Mouse (Mus musculus) liver, embryonic 16.5 days (tissue): ENCODE data around the gene Man1a2. TPM values are rescaled to one million over a fixed set of nuclear protein-coding genes. Genes with fewer than 3 reads are reported as not detected.

Experiments
- ATAC-seq: fragments of 200-750 bp; cut with Nextera tagmentation; 2 replicates; pipeline ENCODE4 v1.8.0; 2017; ENCODE audit warnings: low read depth, mild to moderate bottlenecking, moderate number of reproducible peaks, moderate library complexity
- H3K27ac ChIP-seq: fragments of 300-500 bp; sonication (generic); 2 replicates; pipeline ENCODE4 v1.5.1; 2014; ENCODE audit warnings: mild to moderate bottlenecking, low read length
- H3K27me3 ChIP-seq: fragments of 300-500 bp; sonication (generic); 2 replicates; pipeline ENCODE4 v1.6.1; 2014; ENCODE audit warnings: low read depth, low read length, mixed read lengths; ENCODE audit not compliant: control insufficient read depth, insufficient read depth
- H3K36me3 ChIP-seq: fragments of 300-500 bp; sonication (generic); 2 replicates; pipeline ENCODE4 v1.6.1; 2014; ENCODE audit warnings: mild to moderate bottlenecking; ENCODE audit not compliant: control insufficient read depth, insufficient read depth
- H3K4me1 ChIP-seq: fragments of 300-500 bp; sonication (generic); 2 replicates; pipeline ENCODE4 v1.6.1; 2014; ENCODE audit warnings: low read depth, low read length, mixed read lengths; ENCODE audit not compliant: control insufficient read depth
- H3K4me2 ChIP-seq: fragments of 300-500 bp; sonication (generic); 2 replicates; pipeline ENCODE4 v1.6.1; 2014; ENCODE audit warnings: low read depth, low read length, mixed read lengths
- H3K4me3 ChIP-seq: fragments of 300-500 bp; sonication (generic); 2 replicates; pipeline ENCODE4 v1.5.1; 2014; ENCODE audit warnings: low read depth, mild to moderate bottlenecking, low read length
- H3K9ac ChIP-seq: fragments of 300-500 bp; sonication (generic); 2 replicates; pipeline ENCODE4 v1.6.1; 2014; ENCODE audit warnings: low read depth, low read length
- H3K9me3 ChIP-seq: fragments of 300-500 bp; sonication (generic); replicated peaks from 2 replicates; pipeline ENCODE4 v1.6.1; 2016; ENCODE audit warnings: low read length; ENCODE audit not compliant: control insufficient read depth
- WGBS: fragments of 180-500 bp; shearing (Covaris S2); extraction: QIAGEN DNeasy Blood & Tissue Kit; methylation state at CpG from one replicate; pipeline ENCODE4 v1.1.7; 2014; ENCODE audit not compliant: insufficient replicate concordance; 5-methylcytosine and 5-hydroxymethylcytosine counted together
- polyA plus RNA-seq: library from polyadenylated mRNA; unstranded; fragments of >200 nt; fragmentation: Nextera tagmentation; extraction: Ambion mirVana; gene quantifications from 2 replicates; pipeline ENCODE4 v1.2.1, GENCODE M21; 2015

Man1a2 gene
- polyA plus RNA-seq, 1 experiment from 2014 or later = 20.5 TPM

GRCm38 (mm10) chr3:100678951-100679570 lies 6.2 kb downstream of the Man1a2 start:
- H3K4me3 ChIP-seq = no peak overlapping the region
- H3K9ac ChIP-seq = no peak overlapping the region
- no peak overlapping the region for H3K4me2 ChIP-seq
- no peaks in the 10 kb centered on the region for H3K9me3 ChIP-seq
- H3K27ac ChIP-seq = no peak overlapping the region
- H3K27me3 ChIP-seq = no peaks in the 10 kb centered on the region
- no peaks in the 10 kb centered on the region for H3K36me3 ChIP-seq
- H3K4me1 ChIP-seq = peaks cover 15% of the 10 kb centered on the region
- 69% methylated on average over 6 of the region's 6 CpGs for WGBS
- no peak for ATAC-seq

DNA sequence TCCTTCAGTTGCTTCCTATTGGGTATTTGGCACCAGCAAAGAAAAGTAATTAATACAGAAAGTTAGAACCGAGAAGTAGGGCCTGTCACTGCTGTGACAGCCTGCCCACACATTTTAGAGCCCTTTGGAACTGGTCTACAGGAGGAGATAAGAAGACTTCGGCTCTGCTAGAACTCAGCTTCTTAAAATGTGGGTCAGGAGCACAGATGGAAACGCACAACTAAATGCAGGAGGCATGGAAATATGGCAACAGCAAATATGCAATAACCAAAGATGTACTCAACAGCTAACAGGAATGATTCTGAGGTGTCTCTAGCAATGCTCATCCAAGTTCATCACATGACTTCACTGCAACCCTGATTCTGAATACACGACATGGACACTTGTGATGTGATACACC lies 10.2 kb downstream of the Man1a2 start:
- H3K4me3 ChIP-seq = no peak overlapping the region
- H3K36me3 ChIP-seq = no peaks in the 10 kb centered on the region
- no peak overlapping the region for H3K27ac ChIP-seq
- H3K4me2 ChIP-seq = no peak overlapping the region
- H3K9me3 ChIP-seq = no peaks in the 10 kb centered on the region
- H3K4me1 ChIP-seq = peaks cover 3% of the 10 kb centered on the region; the same call in 1 of the 2 replicates
- WGBS = 52% methylated on average over 4 of the region's 4 CpGs
- H3K27me3 ChIP-seq = no peaks in the 10 kb centered on the region
- no peak for ATAC-seq
- H3K9ac ChIP-seq = no peak overlapping the region

DNA sequence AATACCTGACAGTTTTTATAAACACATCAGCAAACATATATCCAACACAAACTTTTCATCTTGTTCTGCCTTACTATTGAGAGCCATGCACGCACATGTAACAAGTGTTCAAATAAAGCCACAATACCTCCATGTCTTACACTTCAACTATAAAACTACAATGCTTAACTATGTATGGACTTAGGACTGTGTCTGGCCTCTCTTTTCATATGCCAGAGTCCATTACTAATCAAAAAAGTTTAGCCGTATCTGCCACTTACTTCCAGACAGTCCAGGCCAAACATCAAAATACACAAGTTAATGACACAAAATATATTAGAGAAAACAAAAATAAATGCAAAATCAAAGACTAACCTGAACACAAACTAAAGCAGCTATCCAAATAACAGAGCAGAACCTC lies 14.9 kb downstream of the Man1a2 start:
- no peak for ATAC-seq
- Histone ChIP-seq H3K9ac (no peak overlapping the region), H3K4me1 (peaks cover 3% of the 10 kb centered on the region; the same call in 1 of the 2 replicates), H3K4me2 (no peak overlapping the region), H3K9me3 (no peaks in the 10 kb centered on the region), H3K27ac (no peak overlapping the region), H3K27me3 (no peaks in the 10 kb centered on the region), H3K36me3 (no peaks in the 10 kb centered on the region), H3K4me3 (no peak overlapping the region)
- 78% methylated on average over 2 of the region's 2 CpGs for WGBS

GRCm38 (mm10) chr3:100653291-100653690 lies 32.0 kb downstream of the Man1a2 start:
- Histone ChIP-seq H3K9ac (no peak overlapping the region), H3K9me3 (no peaks in the 10 kb centered on the region), H3K4me3 (no peak overlapping the region), H3K27me3 (no peaks in the 10 kb centered on the region), H3K36me3 (no peaks in the 10 kb centered on the region; the same call in 1 of the 2 replicates), H3K27ac (no peak overlapping the region), H3K4me2 (no peak overlapping the region), H3K4me1 (no peaks in the 10 kb centered on the region)
- 50% methylated on average over 1 of the region's 1 CpGs for WGBS
- ATAC-seq = no peak

- 84% methylated on average over 8 of the region's 8 CpGs for WGBS
These were observed 43.7 kb downstream of the Man1a2 start for GRCm38 (mm10) chr3:100641581-100641980.

DNA sequence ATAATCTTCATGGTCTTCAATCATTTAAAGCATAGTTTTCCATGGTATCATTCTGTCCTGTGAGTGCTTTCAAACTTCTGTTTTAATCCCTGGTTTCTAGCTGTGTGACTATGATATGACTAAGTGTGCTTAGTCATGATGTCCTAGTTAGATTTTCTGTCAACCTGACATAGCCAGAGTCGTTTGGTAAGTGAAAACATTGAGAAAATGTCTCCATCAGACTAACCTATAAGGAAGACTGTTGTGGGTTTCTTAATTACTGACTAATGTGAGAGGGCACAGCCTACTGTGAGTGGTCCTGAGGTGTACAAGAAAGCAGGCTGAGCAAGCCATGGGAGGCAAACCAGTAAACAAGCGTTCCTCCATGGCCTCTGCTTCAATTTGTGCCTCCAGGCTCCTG lies 49.0 kb downstream of the Man1a2 start:
- Histone ChIP-seq H3K27ac (no peak overlapping the region), H3K9ac (no peak overlapping the region), H3K9me3 (no peaks in the 10 kb centered on the region), H3K36me3 (no peaks in the 10 kb centered on the region), H3K4me2 (no peak overlapping the region), H3K27me3 (no peaks in the 10 kb centered on the region), H3K4me1 (no peaks in the 10 kb centered on the region), H3K4me3 (no peak overlapping the region)
- WGBS = 59% methylated on average over 2 of the region's 2 CpGs
- 0 out of 2 replicates have a peak, but pooled peaks have one; percentile 39 for ATAC-seq

More at GRCm38 (mm10) chr3:100641581-100641980, 43.7 kb downstream of the Man1a2 start:
- Histone ChIP-seq H3K4me1 (no peaks in the 10 kb centered on the region), H3K4me3 (no peak overlapping the region), H3K4me2 (no peak overlapping the region), H3K36me3 (no peaks in the 10 kb centered on the region; the same call in 1 of the 2 replicates), H3K9me3 (no peaks in the 10 kb centered on the region), H3K27me3 (no peaks in the 10 kb centered on the region), H3K9ac (no peak overlapping the region), H3K27ac (no peak overlapping the region)
- no peak for ATAC-seq

DNA sequence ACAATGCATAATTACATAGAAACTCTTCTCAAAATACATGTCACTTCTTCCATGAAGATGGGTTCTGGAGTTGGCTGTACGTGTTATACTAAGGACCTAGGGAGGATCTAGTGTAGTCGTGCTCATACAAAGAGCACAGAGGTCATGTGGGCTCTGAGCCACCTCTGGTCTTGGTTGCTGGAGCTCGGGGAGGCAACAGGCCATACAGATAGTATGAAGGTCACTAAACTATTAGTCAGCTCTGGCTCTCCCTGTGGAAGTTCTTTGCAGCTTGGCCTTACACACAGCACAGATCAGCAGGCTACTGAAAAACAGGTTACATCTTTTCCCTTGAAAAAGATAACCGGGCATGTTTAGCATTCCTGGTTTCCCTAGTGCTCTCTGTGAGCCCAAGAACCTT lies 50.5 kb downstream of the Man1a2 start:
- Histone ChIP-seq H3K4me3 (no peak overlapping the region), H3K27ac (no peak overlapping the region), H3K27me3 (no peaks in the 10 kb centered on the region), H3K4me1 (no peaks in the 10 kb centered on the region), H3K9ac (no peak overlapping the region), H3K4me2 (no peak overlapping the region), H3K36me3 (no peaks in the 10 kb centered on the region), H3K9me3 (no peaks in the 10 kb centered on the region)
- 73% methylated on average over 4 of the region's 4 CpGs for WGBS
- ATAC-seq = no peak

DNA sequence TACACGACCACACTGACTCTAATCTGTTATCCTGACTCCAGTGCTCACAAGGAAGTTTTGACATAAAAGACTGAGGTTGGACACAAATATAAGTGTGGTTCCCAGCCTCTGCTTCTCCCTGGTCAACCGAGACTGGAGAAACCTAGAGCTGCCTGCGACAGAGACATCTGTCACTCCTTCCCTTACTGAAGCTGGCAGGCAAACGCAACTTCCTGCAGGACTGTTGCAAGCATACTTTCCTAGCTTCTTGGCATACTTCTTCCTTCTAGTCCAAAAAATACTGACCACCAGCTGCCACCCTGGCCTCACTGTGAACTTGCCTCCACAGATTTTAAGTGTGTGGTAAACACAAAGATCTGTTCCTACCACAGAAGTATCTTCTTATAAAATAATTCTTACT lies 66.8 kb downstream of the Man1a2 start:
- Histone ChIP-seq H3K9ac (no peak overlapping the region), H3K9me3 (no peaks in the 10 kb centered on the region), H3K4me1 (no peaks in the 10 kb centered on the region), H3K36me3 (no peaks in the 10 kb centered on the region), H3K4me3 (no peak overlapping the region), H3K27me3 (no peaks in the 10 kb centered on the region), H3K27ac (no peak overlapping the region), H3K4me2 (no peak overlapping the region)
- 53% methylated on average over 4 of the region's 4 CpGs for WGBS
- no peak for ATAC-seq

DNA sequence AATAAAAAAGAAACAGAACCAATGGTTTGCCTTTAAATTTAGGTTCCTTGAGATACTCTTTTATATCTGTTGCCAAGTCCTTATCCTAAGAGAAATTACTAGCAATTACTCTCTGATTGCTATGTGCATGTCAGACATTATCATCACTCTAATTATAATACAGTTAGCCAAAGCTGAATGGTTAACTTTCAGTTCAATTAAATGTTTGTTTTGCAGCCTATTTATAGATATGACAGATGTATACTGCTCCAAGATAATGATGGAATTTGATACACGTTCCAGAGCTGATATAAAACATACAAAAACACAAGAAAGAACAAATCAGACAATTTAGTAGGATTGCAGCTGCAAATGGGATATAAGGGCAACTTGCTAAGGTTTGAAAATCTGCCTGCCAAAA lies 74.4 kb downstream of the Man1a2 start:
- H3K9ac ChIP-seq = no peak overlapping the region
- no peaks in the 10 kb centered on the region for H3K9me3 ChIP-seq
- H3K4me2 ChIP-seq = no peak overlapping the region
- WGBS = 46% methylated on average over 1 of the region's 1 CpGs
- no peaks in the 10 kb centered on the region for H3K27me3 ChIP-seq
- no peaks in the 10 kb centered on the region for H3K4me1 ChIP-seq
- H3K4me3 ChIP-seq = no peak overlapping the region
- H3K27ac ChIP-seq = no peak overlapping the region
- no peak for ATAC-seq
- H3K36me3 ChIP-seq = no peaks in the 10 kb centered on the region
